Mouse (Mus musculus): ENCODE measurements around the gene Gm21680.
"Not testable (repeated sequence)": the region's sequence is repeated elsewhere in the genome, so short reads cannot be mapped to it uniquely, and the experiment has no call there.

DNA sequence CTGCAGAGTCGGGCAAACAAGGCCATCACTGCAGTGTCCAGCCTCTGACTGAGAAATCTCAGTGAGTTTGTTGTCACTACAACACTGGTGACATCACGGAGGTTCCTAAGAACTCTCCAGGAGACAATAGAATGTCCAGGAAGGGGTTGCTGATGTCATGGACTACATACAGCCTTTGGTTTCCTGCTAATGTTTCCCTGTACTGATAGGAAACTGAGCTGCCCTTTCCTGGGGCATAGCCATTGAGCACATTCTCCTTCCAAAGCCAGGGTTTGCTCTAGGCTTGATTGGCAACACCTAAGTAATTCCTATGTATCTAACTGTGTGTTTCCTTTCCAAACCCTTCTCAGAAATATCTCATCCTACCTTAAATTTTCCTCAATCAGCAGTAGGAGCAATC, at the start of gene Gm21680:
- not testable (repeated sequence) for TF ChIP-seq CTCF, EP300 (IDR thresholded peaks at IDR 0.05; ENCODE audit: low read depth)
